Mouse (Mus musculus) G1E (cell line): ENCODE results near the gene Tbk1.

Experiments
- CTCF ChIP-seq: IDR thresholded peaks from 2 replicates; pipeline ENCODE4 v1.5.1; 2012; ENCODE audit warnings: low read depth, low read length, inconsistent platforms, mixed read lengths
- POLR2AphosphoS5 ChIP-seq: IDR thresholded peaks from 2 replicates; pipeline ENCODE4 v1.6.1; 2012; ENCODE audit warnings: low read depth, low read length, inconsistent platforms; ENCODE audit not compliant: insufficient replicate concordance
- TAL1 ChIP-seq: conservative IDR thresholded peaks from 2 replicates; pipeline ENCODE4 v1.6.1; 2012; ENCODE audit warnings: low read depth, low read length, inconsistent platforms, mixed read lengths

DNA sequence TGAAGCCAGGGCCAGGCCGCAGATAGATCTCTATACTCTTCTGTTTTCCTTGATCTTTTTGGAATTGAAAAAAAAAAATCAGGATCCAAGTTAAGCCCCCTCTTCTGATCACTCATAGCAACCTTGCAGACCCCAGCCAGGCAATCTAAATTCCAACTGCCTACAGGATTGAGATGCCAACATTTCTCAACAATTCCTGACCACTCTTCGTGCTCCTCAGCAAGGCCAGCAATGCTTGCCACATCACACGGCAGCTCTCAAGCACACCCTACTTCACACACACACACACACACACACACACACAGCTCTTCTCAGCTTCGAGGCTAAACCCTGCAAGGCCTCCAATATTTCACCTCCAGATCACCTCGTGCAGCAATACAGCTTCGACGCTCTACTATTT lies 37.1 kb upstream of the Tbk1 start:
- TF ChIP-seq CTCF (no peak), POLR2AphosphoS5 (no peak), TAL1 (no peak)
